Mouse (Mus musculus) CH12.LX (cell line): ENCODE measurements at regions not wholly inside any gene's neighbourhood (a gene's known extent, or its start where the extent isn't known, plus 50 kb on each side); places are given as distances from the start of the nearest gene placed in this dataset.

Source experiments
- CTCF ChIP-seq, 2 experiments: IDR thresholded peaks in 1 of 2; conservative IDR thresholded peaks in 1 of 2; 2 replicates each; pipeline ENCODE4 v1.5.1; 2011 to 2012; ENCODE audit warnings: low read depth in 2 of 2, low read length in 2 of 2, improper control_type of control experiment in 1 of 2, inconsistent platforms in 1 of 2, mild to moderate bottlenecking in 1 of 2, moderate library complexity in 1 of 2
- GABPA ChIP-seq: IDR thresholded peaks from 2 replicates; pipeline ENCODE4 v1.6.1; 2012; ENCODE audit warnings: low read depth, low read length, improper control_type of control experiment, inconsistent platforms; ENCODE audit not compliant: insufficient replicate concordance
- IRF4 ChIP-seq: IDR thresholded peaks from 2 replicates; pipeline ENCODE4 v1.6.1; 2014; ENCODE audit warnings: low read depth, mild to moderate bottlenecking, inconsistent platforms, low read length, improper control_type of control experiment
- KAT2A ChIP-seq: IDR thresholded peaks from 2 replicates; pipeline ENCODE4 v1.6.1; 2012; ENCODE audit warnings: low read length, improper control_type of control experiment, inconsistent platforms; ENCODE audit not compliant: insufficient replicate concordance
- MAFK ChIP-seq: IDR thresholded peaks from 2 replicates; pipeline ENCODE4 v1.6.1; 2011; ENCODE audit warnings: low read length, improper control_type of control experiment; ENCODE audit not compliant: insufficient replicate concordance
- MAX ChIP-seq: IDR thresholded peaks from 2 replicates; pipeline ENCODE4 v1.6.1; 2011; ENCODE audit warnings: low read length, improper control_type of control experiment
- MYC ChIP-seq: IDR thresholded peaks from 2 replicates; pipeline ENCODE4 v1.6.1; 2011; ENCODE audit warnings: low read depth, mild to moderate bottlenecking, improper control_type of control experiment, low read length
- NELFE ChIP-seq: IDR thresholded peaks from 2 replicates; pipeline ENCODE4 v1.6.1; 2011; ENCODE audit warnings: low read depth, low read length, improper control_type of control experiment
- POLR2A ChIP-seq: IDR thresholded peaks from 2 replicates; pipeline ENCODE4 v1.6.1; 2011; ENCODE audit warnings: low read depth, mild to moderate bottlenecking, improper control_type of control experiment, low read length
- RAD21 ChIP-seq: IDR thresholded peaks from 2 replicates; pipeline ENCODE4 v1.6.1; 2011; ENCODE audit warnings: low read depth, mild to moderate bottlenecking, low read length, improper control_type of control experiment, moderate library complexity
- RCOR1 ChIP-seq: conservative IDR thresholded peaks from 2 replicates; pipeline ENCODE4 v1.6.1; 2012; ENCODE audit warnings: low read depth, mild to moderate bottlenecking, inconsistent platforms, low read length, improper control_type of control experiment
- TCF12 ChIP-seq: IDR thresholded peaks from 2 replicates; pipeline ENCODE4 v1.6.1; 2014; ENCODE audit warnings: low read depth, mild to moderate bottlenecking, inconsistent platforms, low read length, improper control_type of control experiment
- USF1 ChIP-seq: IDR thresholded peaks from 2 replicates; pipeline ENCODE4 v1.6.1; 2014; ENCODE audit warnings: low read depth, mild to moderate bottlenecking, inconsistent platforms, low read length, improper control_type of control experiment
- ZMIZ1 ChIP-seq: IDR thresholded peaks from 2 replicates; pipeline ENCODE4 v1.6.1; 2012; ENCODE audit warnings: low read depth, mild to moderate bottlenecking, inconsistent platforms, low read length, improper control_type of control experiment

GRCm38 (mm10) chr5:81893358-81893757 lies 873.4 kb downstream of the Adgrl3 start:
- no peak for TF ChIP-seq MAFK
- no peak for TF ChIP-seq RAD21
- no peak for TF ChIP-seq MYC
- TF ChIP-seq POLR2A, result no peak
- TF ChIP-seq CTCF (conservative IDR thresholded peaks at IDR 0.05 in 1 of 2, IDR thresholded peaks at IDR 0.05 in 1 of 2; ENCODE audit: low read depth in 2 of 2, low read length in 2 of 2), result no peak
- TF ChIP-seq TCF12, result no peak
- TF ChIP-seq ZMIZ1, result no peak
- TF ChIP-seq RCOR1, result no peak
- no peak for TF ChIP-seq IRF4
- no peak for TF ChIP-seq GABPA
- no peak for TF ChIP-seq NELFE
- no peak for TF ChIP-seq MAX
- no peak for TF ChIP-seq KAT2A
- no peak for TF ChIP-seq USF1
